Mouse (Mus musculus) embryonic facial prominence, embryonic 11.5 days (tissue): Measurements from ENCODE around the gene Emb. TPM values are rescaled to one million over a fixed set of nuclear protein-coding genes. Genes with fewer than 3 reads are reported as not detected.

ENCODE experiments used
- ATAC-seq: fragments of 200-750 bp; cut with Nextera tagmentation; replicated peaks from 2 replicates; pipeline ENCODE4 v1.8.0; 2017; ENCODE audit warnings: low read depth; ENCODE audit not compliant: insufficient number of reproducible peaks, low FRiP score, low TSS enrichment
- DNase-seq: peaks from one replicate; pipeline ENCODE4 v3.0.0-alpha.2; 2015; ENCODE audit warnings: low spot score
- H3K27ac ChIP-seq: fragments of 300-500 bp; sonication (generic); replicated peaks from 2 replicates; pipeline ENCODE4 v1.5.1; 2014; ENCODE audit warnings: mild to moderate bottlenecking, low read depth, low read length, control low read depth
- H3K27me3 ChIP-seq: fragments of 300-500 bp; sonication (generic); 2 replicates; pipeline ENCODE4 v1.6.1; 2014; ENCODE audit warnings: mild to moderate bottlenecking, low read length, moderate library complexity, mixed read lengths; ENCODE audit not compliant: control insufficient read depth, insufficient read depth
- H3K36me3 ChIP-seq: fragments of 300-500 bp; sonication (generic); replicated peaks from 2 replicates; pipeline ENCODE4 v1.6.1; 2014; ENCODE audit warnings: low read depth, mild to moderate bottlenecking, low read length, moderate library complexity, mixed read lengths; ENCODE audit not compliant: control insufficient read depth, insufficient read depth
- H3K4me1 ChIP-seq: fragments of 300-500 bp; sonication (generic); 2 replicates; pipeline ENCODE4 v1.6.1; 2014; ENCODE audit warnings: low read length, mixed read lengths; ENCODE audit not compliant: control insufficient read depth, insufficient read depth
- H3K4me2 ChIP-seq: fragments of 300-500 bp; sonication (generic); 2 replicates; pipeline ENCODE4 v1.6.1; 2014; ENCODE audit warnings: low read depth, mild to moderate bottlenecking, control low read depth, low read length, moderate library complexity
- H3K4me3 ChIP-seq: fragments of 300-500 bp; sonication (generic); 2 replicates; pipeline ENCODE4 v1.5.1; 2014; ENCODE audit warnings: low read depth, low read length, control low read depth
- H3K9ac ChIP-seq: fragments of 300-500 bp; sonication (generic); replicated peaks from 2 replicates; pipeline ENCODE4 v1.6.1; 2014; ENCODE audit warnings: mild to moderate bottlenecking, control low read depth, low read length
- H3K9me3 ChIP-seq: fragments of 300-500 bp; sonication (generic); replicated peaks from 2 replicates; pipeline ENCODE4 v1.6.1; 2016; ENCODE audit warnings: mild to moderate bottlenecking, low read length, inconsistent platforms, mixed read lengths; ENCODE audit not compliant: control insufficient read depth
- WGBS: fragments of 180-500 bp; shearing (Covaris S2); extraction: QIAGEN DNeasy Blood & Tissue Kit; methylation state at CpG from one replicate; pipeline ENCODE4 v1.1.7; 2014; 5-methylcytosine and 5-hydroxymethylcytosine counted together
- polyA plus RNA-seq: library from polyadenylated mRNA; unstranded; fragments of >200 nt; fragmentation: Nextera tagmentation; extraction: Ambion mirVana; gene quantifications from 2 replicates; pipeline ENCODE4 v1.2.1, GENCODE M21; 2014

The Emb gene
- polyA plus RNA-seq, 1 experiment from 2014 or later: 46.2 TPM

DNA sequence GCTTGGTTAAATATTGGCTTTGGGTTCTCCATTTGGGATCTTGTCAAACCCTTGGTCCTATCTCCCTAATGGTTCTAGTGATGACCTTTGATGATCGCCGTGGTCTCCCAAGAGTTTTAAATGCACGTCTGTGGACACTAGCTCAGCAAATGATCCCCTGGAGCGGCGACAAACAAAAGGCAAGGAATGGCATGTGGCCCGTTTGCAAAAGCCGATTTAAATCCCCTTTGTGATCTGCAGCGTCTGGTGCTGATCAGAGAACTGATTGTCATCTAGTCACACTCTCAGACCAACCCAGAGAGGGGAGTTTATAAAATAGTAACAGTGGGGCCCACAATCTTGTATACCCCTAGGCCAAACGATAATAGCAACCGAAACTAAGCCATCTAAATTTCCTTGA, 7.1 kb downstream of the Emb start:
- peak; percentile 45 for DNase-seq
- no peak overlapping the region for H3K27ac ChIP-seq
- H3K27me3 ChIP-seq: no peaks in the 10 kb centered on the region
- no peaks in the 10 kb centered on the region; the same call in 1 of the 2 replicates for H3K4me1 ChIP-seq
- no peak overlapping the region for H3K4me3 ChIP-seq
- no peak; the same call in 1 of the 2 replicates for ATAC-seq
- H3K4me2 ChIP-seq: no peak overlapping the region
- no peaks in the 10 kb centered on the region for H3K9me3 ChIP-seq
- WGBS: 8% methylated on average over 10 of the region's 10 CpGs
- H3K36me3 ChIP-seq: no peaks in the 10 kb centered on the region
- no peak overlapping the region for H3K9ac ChIP-seq

DNA sequence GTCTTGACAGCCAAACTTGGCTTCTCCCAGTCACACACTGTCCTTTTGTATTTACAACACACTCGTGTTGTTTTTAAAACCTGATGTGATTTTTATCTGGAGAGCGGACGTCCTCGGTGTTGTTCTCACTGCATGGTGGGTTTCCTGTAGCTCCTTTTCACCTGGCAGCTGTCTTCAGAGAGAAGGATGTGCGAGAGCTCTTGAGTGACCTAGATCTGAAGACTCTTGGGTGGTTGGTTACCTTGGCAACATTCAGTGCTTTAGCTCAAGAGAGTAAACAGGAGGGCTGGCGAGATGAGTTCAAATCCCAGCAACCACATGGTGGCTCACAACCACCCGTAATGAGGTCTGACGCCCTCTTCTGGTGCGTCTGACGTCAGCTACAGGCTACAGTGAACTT, 7.8 kb downstream of the Emb start:
- no peaks in the 10 kb centered on the region; the same call in 1 of the 2 replicates for H3K4me1 ChIP-seq
- peak; percentile 43 for DNase-seq
- H3K9ac ChIP-seq: no peak overlapping the region
- H3K27me3 ChIP-seq: no peaks in the 10 kb centered on the region
- no peak overlapping the region for H3K4me2 ChIP-seq
- H3K36me3 ChIP-seq: no peaks in the 10 kb centered on the region
- 13% methylated on average over 10 of the region's 10 CpGs for WGBS
- H3K4me3 ChIP-seq: no peak overlapping the region
- H3K9me3 ChIP-seq: no peaks in the 10 kb centered on the region
- no peak for ATAC-seq
- no peak overlapping the region for H3K27ac ChIP-seq

DNA sequence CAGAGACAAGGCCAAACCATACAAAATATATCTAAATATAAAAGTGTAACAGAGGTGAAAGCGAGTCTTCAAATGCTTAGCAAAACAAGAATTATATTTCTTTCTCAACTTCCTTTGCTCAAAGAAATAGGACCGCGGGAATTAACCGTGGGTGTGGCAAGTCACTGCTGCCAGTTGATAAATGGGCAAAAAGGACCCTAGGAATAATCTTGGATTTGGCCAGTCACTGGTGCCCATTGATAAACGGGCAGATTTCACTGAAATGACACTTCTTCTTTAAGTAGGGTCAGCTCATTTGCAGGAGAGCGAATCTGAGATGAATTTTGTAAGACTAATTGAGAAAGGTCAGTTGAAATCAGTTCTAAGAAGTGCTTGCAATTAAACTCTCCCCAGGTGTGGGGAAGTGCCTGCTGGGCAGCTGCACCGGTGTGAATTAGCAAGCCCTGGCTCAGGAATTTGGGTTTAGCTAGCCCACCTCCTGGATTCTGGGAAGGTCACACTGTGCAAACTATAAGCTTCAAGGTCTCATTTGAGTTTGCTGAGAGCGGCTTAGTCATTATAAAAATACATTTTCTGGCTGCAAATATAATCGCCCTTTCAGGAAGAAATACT, 8.5 kb downstream of the Emb start:
- Histone ChIP-seq H3K4me3 (no peak overlapping the region), H3K9me3 (no peaks in the 10 kb centered on the region), H3K4me2 (no peak overlapping the region), H3K9ac (no peak overlapping the region), H3K4me1 (no peaks in the 10 kb centered on the region; the same call in 1 of the 2 replicates), H3K27me3 (no peaks in the 10 kb centered on the region), H3K27ac (no peak overlapping the region), H3K36me3 (no peaks in the 10 kb centered on the region)
- WGBS: 10% methylated on average over 9 of the region's 9 CpGs
- no peak for ATAC-seq
- DNase-seq: no peak

- H3K4me1 ChIP-seq: no peaks in the 10 kb centered on the region; the same call in 1 of the 2 replicates
- WGBS: 47% methylated on average over 11 of the region's 11 CpGs
- no peak for ATAC-seq
- H3K4me2 ChIP-seq: no peak overlapping the region
- H3K4me3 ChIP-seq: no peak overlapping the region
- no peaks in the 10 kb centered on the region for H3K9me3 ChIP-seq
- no peaks in the 10 kb centered on the region for H3K36me3 ChIP-seq
- H3K27ac ChIP-seq: no peak overlapping the region
- no peak for DNase-seq
- no peaks in the 10 kb centered on the region for H3K27me3 ChIP-seq
- no peak overlapping the region for H3K9ac ChIP-seq
These were observed 9.3 kb downstream of the Emb start for GRCm38 (mm10) chr13:117217621-117218020.

DNA sequence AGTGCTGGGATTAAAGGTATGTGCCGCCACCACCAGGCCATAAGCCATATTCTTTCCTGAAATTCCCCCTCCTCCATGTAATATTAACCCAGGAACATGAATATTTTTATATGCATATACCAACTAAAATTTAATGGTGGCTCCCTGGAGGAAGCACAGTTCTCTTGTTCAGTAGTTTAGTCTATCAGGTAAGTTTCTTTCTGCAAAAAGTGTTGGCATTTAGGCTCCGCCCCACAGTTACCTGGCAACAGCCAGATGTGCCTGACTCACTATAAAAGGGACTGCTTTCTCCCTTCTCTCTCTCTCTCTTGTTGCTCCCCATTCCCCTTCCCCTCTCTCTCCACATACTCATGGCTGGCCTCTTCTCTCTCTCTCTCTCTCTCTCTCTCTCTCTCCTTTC, 9.8 kb downstream of the Emb start:
- no peak overlapping the region for H3K4me2 ChIP-seq
- H3K9ac ChIP-seq: no peak overlapping the region
- no peak overlapping the region for H3K4me3 ChIP-seq
- H3K36me3 ChIP-seq: no peaks in the 10 kb centered on the region
- DNase-seq: no peak
- no peaks in the 10 kb centered on the region for H3K9me3 ChIP-seq
- ATAC-seq: no peak
- H3K4me1 ChIP-seq: no peaks in the 10 kb centered on the region; the same call in 1 of the 2 replicates
- H3K27me3 ChIP-seq: no peaks in the 10 kb centered on the region
- WGBS: 76% methylated on average over 2 of the region's 2 CpGs
- H3K27ac ChIP-seq: no peak overlapping the region

GRCm38 (mm10) chr13:117219871-117220500, 11.7 kb downstream of the Emb start:
- DNase-seq (peak; percentile 46), ATAC-seq (peak; percentile 15; the same call in 1 of the 2 replicates)
- Histone ChIP-seq H3K36me3 (no peaks in the 10 kb centered on the region), H3K9me3 (no peaks in the 10 kb centered on the region), H3K4me3 (peak overlapping the region; percentile 73), H3K27ac (0 out of 2 replicates have a peak overlapping the region, but pooled peaks have one; percentile 28), H3K4me2 (peak overlapping the region; percentile 93), H3K4me1 (no peaks in the 10 kb centered on the region; the same call in 1 of the 2 replicates), H3K27me3 (no peaks in the 10 kb centered on the region), H3K9ac (peak overlapping the region; percentile 83)
- 3% methylated on average over 16 of the region's 16 CpGs for WGBS

- under 1% methylated on average over 67 of the region's 67 CpGs for WGBS
- ATAC-seq (peak; percentile 85), DNase-seq (peak; percentile 77)
- Histone ChIP-seq H3K4me1 (no peaks in the 10 kb centered on the region; the same call in 1 of the 2 replicates), H3K27me3 (no peaks in the 10 kb centered on the region), H3K9me3 (no peaks in the 10 kb centered on the region), H3K4me2 (peak within 1 kb of the TSS; percentile 93), H3K36me3 (no peaks in the 10 kb centered on the region), H3K27ac (peak within 1 kb of the TSS; percentile 28; the same call in 1 of the 2 replicates), H3K9ac (peak within 1 kb of the TSS; percentile 83), H3K4me3 (peak within 1 kb of the TSS; percentile 73)
These were observed 12.4 kb downstream of the Emb start, which contains the start of gene Gm17509 for GRCm38 (mm10) chr13:117220501-117221321. TSS of gene Gm17509 (minus strand) at chr13:117221075.
